Mouse (Mus musculus) spleen, postnatal 14 days (tissue): ENCODE results near the gene Csf1.
"Not testable (repeated sequence)": the region's sequence is repeated elsewhere in the genome, so short reads cannot be mapped to it uniquely, and the experiment has no call there.

Source experiments
- DNase-seq, 2 experiments: peaks; one replicate each; pipeline ENCODE4 v3.0.0; 2021 to 2022; ENCODE audit warnings: low spot score in 2 of 2

The Csf1 gene

GRCm38 (mm10) chr3:107749446-107749845 is 10.8 kb downstream of the Csf1 start:
- DNase-seq: no peak

GRCm38 (mm10) chr3:107748260-107748955 is 11.9 kb downstream of the Csf1 start:
- DNase-seq: no peak

- DNase-seq: no peak
These were observed 14.2 kb downstream of the Csf1 start for GRCm38 (mm10) chr3:107746026-107746425.

GRCm38 (mm10) chr3:107743650-107744049 is 16.6 kb downstream of the Csf1 start:
- DNase-seq: no peak

GRCm38 (mm10) chr3:107743107-107743506 is 17.2 kb downstream of the Csf1 start:
- no peak for DNase-seq

GRCm38 (mm10) chr3:107742071-107742710 is 18.1 kb downstream of the Csf1 start:
- DNase-seq: no peak

- DNase-seq: no peak
These were observed 18.9 kb downstream of the Csf1 start for GRCm38 (mm10) chr3:107741387-107741786.

- DNase-seq: no peak
These were observed 19.6 kb downstream of the Csf1 start for GRCm38 (mm10) chr3:107740578-107741207.

- DNase-seq: no peak
These were observed 20.3 kb downstream of the Csf1 start for GRCm38 (mm10) chr3:107739966-107740365.

- no peak for DNase-seq
These were observed 20.8 kb downstream of the Csf1 start for GRCm38 (mm10) chr3:107739456-107739855.

- DNase-seq: no peak
These were observed 21.6 kb downstream of the Csf1 start for GRCm38 (mm10) chr3:107738620-107739019.

- DNase-seq: no peak
These were observed 22.6 kb downstream of the Csf1 start for GRCm38 (mm10) chr3:107737609-107738190.

GRCm38 (mm10) chr3:107735620-107736019 is 24.6 kb downstream of the Csf1 start:
- DNase-seq: not testable (repeated sequence)

GRCm38 (mm10) chr3:107733329-107733728 is 26.9 kb downstream of the Csf1 start:
- no peak for DNase-seq

GRCm38 (mm10) chr3:107730236-107730635 is 30.0 kb downstream of the Csf1 start:
- DNase-seq: no peak

- DNase-seq: no peak
These were observed 31.8 kb downstream of the Csf1 start for GRCm38 (mm10) chr3:107728509-107728908.

- DNase-seq: no peak
These were observed 44.3 kb downstream of the Csf1 start for GRCm38 (mm10) chr3:107715971-107716370.

- no peak for DNase-seq
These were observed 45.9 kb downstream of the Csf1 start for GRCm38 (mm10) chr3:107714276-107714933.

GRCm38 (mm10) chr3:107712081-107712480 is 48.2 kb downstream of the Csf1 start:
- DNase-seq: no peak

- DNase-seq: no peak
These were observed 51.1 kb downstream of the Csf1 start for GRCm38 (mm10) chr3:107709156-107709555.

- no peak for DNase-seq
These were observed 53.0 kb downstream of the Csf1 start for GRCm38 (mm10) chr3:107707239-107707638.

- DNase-seq: no peak
These were observed 54.1 kb downstream of the Csf1 start for GRCm38 (mm10) chr3:107706164-107706563.
